Mouse (Mus musculus) embryo, embryonic 10 days (tissue): ENCODE measurements at regions not wholly inside any gene's neighbourhood (a gene's known extent, or its start where the extent isn't known, plus 50 kb on each side); places are given as distances from the start of the nearest gene placed in this dataset.
A peak's percentile ranks its signal among the peaks of the same experiment; 100 is the strongest.

Experiments used
- DNase-seq: peaks from one replicate; pipeline ENCODE4 v3.0.0-alpha.2; 2015; ENCODE audit warnings: low spot score

DNA sequence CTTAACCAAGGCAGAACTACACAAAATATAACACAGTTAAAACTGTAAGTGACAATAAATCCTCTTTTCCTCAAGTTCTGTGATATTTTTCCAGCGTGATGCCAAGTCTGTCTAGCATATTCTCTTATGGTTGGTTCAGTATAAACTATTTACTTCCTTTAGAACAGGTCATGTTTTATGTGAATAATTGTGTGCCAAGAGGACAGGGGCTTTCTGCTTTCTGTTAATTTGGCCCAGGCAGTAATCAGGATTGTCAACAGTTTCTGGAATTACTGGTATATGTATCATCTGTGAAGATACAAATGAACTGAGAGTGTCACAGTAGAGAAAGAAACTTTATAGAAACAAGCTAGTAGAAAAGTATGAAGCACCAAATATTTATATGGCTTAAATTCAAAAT lies 1039.5 kb upstream of the Adcyap1 start:
- no peak for DNase-seq

DNA sequence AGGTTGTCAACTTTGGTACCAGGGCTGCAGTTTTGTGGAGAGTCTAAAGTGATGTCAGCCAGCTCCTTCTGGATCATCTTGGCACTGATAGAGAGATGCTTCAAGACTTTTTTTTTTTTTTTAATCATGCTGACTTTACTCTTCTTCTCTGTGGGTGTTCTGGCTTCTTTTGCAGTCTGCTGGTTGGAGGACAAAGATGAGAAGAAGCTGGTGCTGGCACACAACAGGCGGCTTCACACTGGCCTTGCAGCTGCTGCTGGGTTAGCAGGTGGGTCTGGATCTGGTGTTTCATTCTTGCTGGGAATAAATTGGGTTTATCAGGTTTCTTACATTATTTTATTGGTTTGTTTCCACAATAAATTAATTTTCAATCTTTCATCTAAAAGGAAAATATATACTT lies 1013.1 kb upstream of the Adcyap1 start:
- DNase-seq, result no peak

DNA sequence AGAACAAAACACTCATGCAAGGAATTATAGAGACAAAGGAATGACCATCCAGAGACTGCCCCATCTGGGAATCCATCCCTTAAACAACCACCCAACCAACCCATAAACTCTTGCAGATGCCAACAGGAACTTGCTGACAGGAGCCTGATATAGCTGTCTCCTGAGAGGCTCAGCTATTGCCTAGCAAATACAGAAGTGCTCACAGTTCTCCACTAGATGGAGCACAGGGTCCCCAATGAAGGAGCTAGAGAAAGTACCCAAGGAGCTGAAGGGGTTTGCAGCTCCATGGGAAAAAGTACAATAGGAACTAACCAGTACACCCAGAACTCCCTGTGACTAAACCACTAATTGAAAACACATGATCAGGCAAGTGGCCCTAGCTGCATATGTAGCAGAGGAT lies 988.1 kb upstream of the Adcyap1 start:
- peak; percentile 55 for DNase-seq

- no peak for DNase-seq
Measured at GRCm38 (mm10) chr17:92216464-92216863, 982.4 kb upstream of the Adcyap1 start.
